Mouse (Mus musculus) heart, embryonic 14.5 days (tissue): ENCODE measurements around the gene Igf2bp3. TPM values are rescaled to one million over a fixed set of nuclear protein-coding genes. Genes with fewer than 3 reads are reported as not detected.

ENCODE experiments used
- ATAC-seq: fragments of 200-750 bp; cut with Nextera tagmentation; 2 replicates; pipeline ENCODE4 v1.8.0; 2017; ENCODE audit warnings: low read depth, moderate TSS enrichment; ENCODE audit not compliant: insufficient number of reproducible peaks, insufficient read depth, low FRiP score
- H3K27ac ChIP-seq, 2 experiments: fragments of 200-500 bp in 1 of 2; fragments of 300-500 bp in 1 of 2; sonication (generic) in 1 of 2; replicated peaks in 1 of 2; 2 replicates each; pipeline ENCODE4 v1.5.1; 2012 to 2014; ENCODE audit warnings: low read depth in 2 of 2, low read length in 2 of 2, control low read depth in 1 of 2, mild to moderate bottlenecking in 1 of 2, mixed read lengths in 1 of 2; ENCODE audit not compliant: control insufficient read depth in 1 of 2, insufficient read depth in 1 of 2
- H3K27me3 ChIP-seq: fragments of 300-500 bp; sonication (generic); 2 replicates; pipeline ENCODE4 v1.6.1; 2014; ENCODE audit warnings: mild to moderate bottlenecking, low read length, control low read depth; ENCODE audit not compliant: control insufficient read depth, insufficient read depth
- H3K36me3 ChIP-seq: fragments of 300-500 bp; sonication (generic); 2 replicates; pipeline ENCODE4 v1.6.1; 2014; ENCODE audit warnings: mild to moderate bottlenecking, control low read depth, low read length, mixed read lengths; ENCODE audit not compliant: control insufficient read depth, insufficient read depth
- H3K4me1 ChIP-seq, 2 experiments: fragments of 200-500 bp in 1 of 2; fragments of 300-500 bp in 1 of 2; sonication (generic) in 1 of 2; 2 replicates each; pipeline ENCODE4 v1.6.1; 2012 to 2014; ENCODE audit warnings: low read length in 2 of 2, control low read depth in 1 of 2, mixed read lengths in 1 of 2; ENCODE audit not compliant: control insufficient read depth in 2 of 2, insufficient read depth in 2 of 2
- H3K4me2 ChIP-seq: fragments of 300-500 bp; sonication (generic); 2 replicates; pipeline ENCODE4 v1.6.1; 2014; ENCODE audit warnings: mild to moderate bottlenecking, low read length
- H3K4me3 ChIP-seq, 2 experiments: fragments of 200-500 bp in 1 of 2; fragments of 300-500 bp in 1 of 2; sonication (generic) in 1 of 2; 2 replicates each; pipeline ENCODE4 v1.5.1; 2012 to 2014; ENCODE audit warnings: low read length in 2 of 2, mild to moderate bottlenecking in 2 of 2, control low read depth in 1 of 2, low read depth in 1 of 2, moderate library complexity in 1 of 2; ENCODE audit not compliant: control insufficient read depth in 1 of 2, insufficient read depth in 1 of 2
- H3K9ac ChIP-seq: fragments of 300-500 bp; sonication (generic); 2 replicates; pipeline ENCODE4 v1.6.1; 2014; ENCODE audit warnings: mild to moderate bottlenecking, low read length
- H3K9me3 ChIP-seq: fragments of 300-500 bp; sonication (generic); 2 replicates; pipeline ENCODE4 v1.6.1; 2016; ENCODE audit warnings: low read length, control low read depth; ENCODE audit not compliant: control insufficient read depth
- WGBS: fragments of 180-500 bp; shearing (Covaris S2); extraction: QIAGEN DNeasy Blood & Tissue Kit; methylation state at CpG from one replicate; pipeline ENCODE4 v1.1.7; 2014; 5-methylcytosine and 5-hydroxymethylcytosine counted together
- polyA plus RNA-seq: library from polyadenylated mRNA; unstranded; fragments of >200 nt; fragmentation: Nextera tagmentation; extraction: Ambion mirVana; gene quantifications from 2 replicates; pipeline ENCODE4 v1.2.1, GENCODE M21; 2014

The Igf2bp3 gene
- polyA plus RNA-seq, 1 experiment from 2014 or later = 44.2 TPM

GRCm38 (mm10) chr6:49156170-49156825 is 58.5 kb downstream of the Igf2bp3 start:
- no peaks in the 10 kb centered on the region for H3K27me3 ChIP-seq
- no peaks in the 10 kb centered on the region for H3K36me3 ChIP-seq
- WGBS = 73% methylated on average over 5 of the region's 5 CpGs
- H3K4me1 ChIP-seq = peaks cover 5 to 35% of the 10 kb centered on the region in 2 experiments
- H3K27ac ChIP-seq = no peak overlapping the region
- no peak for ATAC-seq
- H3K9me3 ChIP-seq = no peaks in the 10 kb centered on the region
- H3K4me3 ChIP-seq = no peak overlapping the region
- no peak overlapping the region for H3K9ac ChIP-seq
- no peak overlapping the region for H3K4me2 ChIP-seq

GRCm38 (mm10) chr6:49151465-49151864 is 63.3 kb downstream of the Igf2bp3 start:
- H3K36me3 ChIP-seq = no peaks in the 10 kb centered on the region
- H3K9me3 ChIP-seq = no peaks in the 10 kb centered on the region
- 69% methylated on average over 4 of the region's 4 CpGs for WGBS
- H3K4me1 ChIP-seq = peaks cover 13 to 37% of the 10 kb centered on the region in 2 experiments
- H3K4me3 ChIP-seq = no peak overlapping the region
- H3K27ac ChIP-seq = no peak overlapping the region
- H3K9ac ChIP-seq = no peak overlapping the region
- ATAC-seq = no peak
- H3K27me3 ChIP-seq = no peaks in the 10 kb centered on the region
- H3K4me2 ChIP-seq = no peak overlapping the region

GRCm38 (mm10) chr6:49150349-49151229 is 64.2 kb downstream of the Igf2bp3 start:
- peaks cover 13 to 40% of the 10 kb centered on the region in 2 experiments for H3K4me1 ChIP-seq
- H3K4me3 ChIP-seq = no peak overlapping the region
- ATAC-seq = no peak
- no peaks in the 10 kb centered on the region for H3K27me3 ChIP-seq
- H3K9me3 ChIP-seq = no peaks in the 10 kb centered on the region
- H3K36me3 ChIP-seq = no peaks in the 10 kb centered on the region
- no peak overlapping the region for H3K9ac ChIP-seq
- no peak overlapping the region for H3K27ac ChIP-seq
- H3K4me2 ChIP-seq = no peak overlapping the region
- WGBS = 85% methylated on average over 9 of the region's 9 CpGs

GRCm38 (mm10) chr6:49149202-49149930 is 65.4 kb downstream of the Igf2bp3 start:
- no peak for ATAC-seq
- WGBS = 63% methylated on average over 5 of the region's 5 CpGs
- Histone ChIP-seq H3K27ac (peak overlapping the region; percentile 3 to 53; a peak in 3 of 4 replicates), H3K9me3 (no peaks in the 10 kb centered on the region), H3K27me3 (no peaks in the 10 kb centered on the region), H3K4me2 (no peak overlapping the region), H3K9ac (0 out of 2 replicates have a peak overlapping the region, but pooled peaks have one; percentile 2), H3K4me3 (no peak overlapping the region), H3K36me3 (no peaks in the 10 kb centered on the region), H3K4me1 (peaks cover 13 to 49% of the 10 kb centered on the region in 2 experiments)

- ATAC-seq = no peak
These were observed 66.0 kb downstream of the Igf2bp3 start for GRCm38 (mm10) chr6:49148781-49149180.

GRCm38 (mm10) chr6:49148368-49148767 is 66.4 kb downstream of the Igf2bp3 start:
- H3K27ac ChIP-seq = peak overlapping the region in 1 of 2 experiments; percentile 53; a peak in 2 of 4 replicates
- no peaks in the 10 kb centered on the region for H3K27me3 ChIP-seq
- no peaks in the 10 kb centered on the region for H3K9me3 ChIP-seq
- no peak overlapping the region for H3K4me3 ChIP-seq
- ATAC-seq = no peak
- H3K4me1 ChIP-seq = peaks cover 13 to 48% of the 10 kb centered on the region in 2 experiments
- no peaks in the 10 kb centered on the region for H3K36me3 ChIP-seq
- H3K9ac ChIP-seq = no peak overlapping the region
- H3K4me2 ChIP-seq = no peak overlapping the region
- WGBS = 75% methylated on average over 7 of the region's 7 CpGs

More at GRCm38 (mm10) chr6:49148781-49149180, 66.0 kb downstream of the Igf2bp3 start:
- 17% methylated on average over 4 of the region's 4 CpGs for WGBS
- H3K9me3 ChIP-seq = no peaks in the 10 kb centered on the region
- H3K27me3 ChIP-seq = no peaks in the 10 kb centered on the region
- H3K4me3 ChIP-seq = no peak overlapping the region
- H3K9ac ChIP-seq = 0 out of 2 replicates have a peak overlapping the region, but pooled peaks have one; percentile 2
- peak overlapping the region in 1 of 2 experiments; percentile 53; a peak in 2 of 4 replicates for H3K27ac ChIP-seq
- peaks cover 13 to 49% of the 10 kb centered on the region in 2 experiments for H3K4me1 ChIP-seq
- no peak overlapping the region for H3K4me2 ChIP-seq
- H3K36me3 ChIP-seq = no peaks in the 10 kb centered on the region

- no peak for ATAC-seq
- H3K4me1 ChIP-seq = peaks cover 13 to 42% of the 10 kb centered on the region in 2 experiments
- no peak overlapping the region for H3K9ac ChIP-seq
- no peak overlapping the region for H3K4me2 ChIP-seq
- no peak overlapping the region for H3K27ac ChIP-seq
- no peaks in the 10 kb centered on the region for H3K36me3 ChIP-seq
- no peaks in the 10 kb centered on the region for H3K9me3 ChIP-seq
- no peaks in the 10 kb centered on the region for H3K27me3 ChIP-seq
- 78% methylated on average over 2 of the region's 2 CpGs for WGBS
- no peak overlapping the region for H3K4me3 ChIP-seq
These were observed 68.3 kb downstream of the Igf2bp3 start for GRCm38 (mm10) chr6:49146461-49146860.
